Mouse (Mus musculus): ENCODE results near the gene Enc1. TPM values are rescaled to one million over a fixed set of nuclear protein-coding genes. Genes with fewer than 3 reads are reported as not detected.

Enc1 gene
- total RNA-seq, 4 experiments from 2014 or later: 4.3 to 8.7 (median 7.9) TPM

- no peak for DNase-seq
Observed at GRCm38 (mm10) chr13:97227795-97228194, 13.1 kb upstream of the Enc1 start.

GRCm38 (mm10) chr13:97230101-97230500 lies 10.8 kb upstream of the Enc1 start:
- DNase-seq: no peak

GRCm38 (mm10) chr13:97233092-97233491 lies 7.8 kb upstream of the Enc1 start:
- DNase-seq: no peak

- peak; percentile 54 for DNase-seq
Observed at GRCm38 (mm10) chr13:97234785-97235417, 6.0 kb upstream of the Enc1 start.

- DNase-seq: no peak
Observed at GRCm38 (mm10) chr13:97235911-97236310, 5.0 kb upstream of the Enc1 start.

- no peak for DNase-seq
Observed at GRCm38 (mm10) chr13:97237700-97238099, 3.2 kb upstream of the Enc1 start.

GRCm38 (mm10) chr13:97238181-97238981 lies 2.5 kb upstream of the Enc1 start:
- peak; percentile 17 for DNase-seq

- DNase-seq: peak; percentile 29
Observed at GRCm38 (mm10) chr13:97239343-97240180, 1.3 kb upstream of the Enc1 start.

- peak; percentile 71 for DNase-seq
Observed at GRCm38 (mm10) chr13:97240279-97240964, 483 bp upstream of the Enc1 start.

- no peak for DNase-seq
Observed at GRCm38 (mm10) chr13:97241787-97242280, 929 bp downstream of the Enc1 start.

- no peak for DNase-seq
Observed at GRCm38 (mm10) chr13:97242716-97243115, 1.8 kb downstream of the Enc1 start.

GRCm38 (mm10) chr13:97243962-97244711 lies 3.2 kb downstream of the Enc1 start:
- DNase-seq: no peak

GRCm38 (mm10) chr13:97244712-97245105 lies 3.8 kb downstream of the Enc1 start:
- DNase-seq: no peak

GRCm38 (mm10) chr13:97245157-97245556 lies 4.3 kb downstream of the Enc1 start:
- no peak for DNase-seq

GRCm38 (mm10) chr13:97246217-97246616 lies 5.3 kb downstream of the Enc1 start:
- no peak for DNase-seq

GRCm38 (mm10) chr13:97247754-97248153 lies 6.8 kb downstream of the Enc1 start:
- DNase-seq: no peak

- DNase-seq: no peak
Observed at GRCm38 (mm10) chr13:97249051-97249461, 8.2 kb downstream of the Enc1 start.

- DNase-seq: no peak
Observed at GRCm38 (mm10) chr13:97249507-97250078, 8.7 kb downstream of the Enc1 start.

- DNase-seq: no peak
Observed at GRCm38 (mm10) chr13:97250148-97250547, 9.2 kb downstream of the Enc1 start.

- DNase-seq: no peak
Observed at GRCm38 (mm10) chr13:97250551-97251380, 9.9 kb downstream of the Enc1 start.
